Mouse (Mus musculus): ENCODE measurements around the gene Siglec1. TPM values are rescaled to one million over a fixed set of nuclear protein-coding genes. Genes with fewer than 3 reads are reported as not detected.

Gene Siglec1
- polyA plus RNA-seq, 2 experiments, result 0.70 to 0.93 TPM

DNA sequence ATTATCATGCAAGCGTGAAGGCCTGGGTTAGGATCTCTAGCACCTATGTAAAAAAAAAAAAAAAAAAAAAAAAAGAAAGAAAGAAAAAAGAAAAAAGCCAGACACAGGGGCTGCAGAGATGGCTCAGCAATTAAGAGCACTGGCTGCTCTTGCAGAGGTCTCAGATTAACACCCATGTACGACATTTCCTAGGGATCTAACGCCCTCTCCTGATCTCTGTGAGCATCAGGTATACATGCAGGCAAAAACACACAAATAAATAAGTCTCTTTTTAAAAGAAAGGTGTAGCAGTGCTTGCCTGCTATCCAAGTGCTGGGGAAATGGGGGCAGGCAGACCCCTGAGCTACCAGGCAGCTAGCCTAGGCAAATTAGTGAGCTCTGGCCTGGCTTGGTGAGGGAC is 15.0 kb upstream of the Siglec1 start:
- TF ChIP-seq EP300 (IDR thresholded peaks at IDR 0.05; ENCODE audit: low read depth) (no peak), CTCF (IDR thresholded peaks at IDR 0.05; ENCODE audit: low read depth) (no peak)
- H3K4me3 ChIP-seq (ENCODE audit: insufficient read depth in 1 of 2, low read depth in 2 of 2, low read length in 2 of 2), result no peak overlapping the region
- no peak for ATAC-seq (ENCODE audit: insufficient read depth)
- DNase-seq (ENCODE audit: low read depth in 3 of 3, low spot score in 3 of 3), result no peak
- no peaks in the 10 kb centered on the region for H3K27me3 ChIP-seq (ENCODE audit: control insufficient read depth, insufficient read depth, low read length)
- peaks cover 4 to 9% of the 10 kb centered on the region in 2 experiments for H3K4me1 ChIP-seq (replicated peaks; ENCODE audit: control insufficient read depth in 2 of 2, insufficient read depth in 2 of 2, low read length in 1 of 2)
- no peaks in the 10 kb centered on the region for H3K36me3 ChIP-seq (replicated peaks; ENCODE audit: control insufficient read depth, insufficient read depth, low read depth)
- H3K9me3 ChIP-seq (ENCODE audit: control insufficient read depth, low read length), result no peaks in the 10 kb centered on the region
- H3K4me2 ChIP-seq (ENCODE audit: low read depth), result no peak overlapping the region
- no peak overlapping the region for H3K9ac ChIP-seq (replicated peaks)
- WGBS (ENCODE audit: insufficient replicate concordance), result 37% methylated on average over 3 of the region's 3 CpGs
- H3K27ac ChIP-seq, result no peak overlapping the region

DNA sequence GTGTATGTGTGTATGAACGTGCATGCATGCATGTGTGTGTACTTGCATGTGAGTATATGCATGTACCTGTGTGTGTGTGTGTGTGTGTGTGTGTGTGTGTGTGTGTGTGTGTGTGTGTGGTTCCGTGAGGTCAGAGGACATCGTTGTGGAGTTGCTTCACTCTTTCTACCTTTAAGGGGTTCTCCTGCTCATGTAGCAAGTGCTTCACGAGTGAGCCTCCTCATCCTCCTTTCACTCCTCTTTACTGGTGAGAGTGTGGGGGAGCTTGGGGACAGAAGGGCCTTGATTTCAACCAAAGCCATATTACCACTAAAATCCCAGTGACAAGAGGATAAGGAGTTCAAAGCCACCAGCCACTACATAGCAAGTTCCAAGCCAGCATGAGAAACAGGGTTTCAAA is 10.5 kb upstream of the Siglec1 start:
- Histone ChIP-seq H3K27me3 (ENCODE audit: control insufficient read depth, insufficient read depth, low read length) (no peaks in the 10 kb centered on the region), H3K4me1 (replicated peaks; ENCODE audit: control insufficient read depth in 2 of 2, insufficient read depth in 2 of 2, low read length in 1 of 2) (peaks cover 17 to 20% of the 10 kb centered on the region in 2 experiments), H3K27ac (peak overlapping the region; percentile 96), H3K36me3 (replicated peaks; ENCODE audit: control insufficient read depth, insufficient read depth, low read depth) (no peaks in the 10 kb centered on the region), H3K4me3 (ENCODE audit: insufficient read depth in 1 of 2, low read depth in 2 of 2, low read length in 2 of 2) (no peak overlapping the region), H3K9me3 (ENCODE audit: control insufficient read depth, low read length) (no peaks in the 10 kb centered on the region), H3K4me2 (ENCODE audit: low read depth) (peak overlapping the region; percentile 67; the same call in 1 of the 2 replicates), H3K9ac (replicated peaks) (no peak overlapping the region)
- 70% methylated on average over 4 of the region's 4 CpGs for WGBS (ENCODE audit: insufficient replicate concordance)
- DNase-seq (ENCODE audit: low read depth in 3 of 3, low spot score in 3 of 3) (no peak), ATAC-seq (ENCODE audit: insufficient read depth) (no peak)
- TF ChIP-seq CTCF (IDR thresholded peaks at IDR 0.05; ENCODE audit: low read depth) (no peak), EP300 (IDR thresholded peaks at IDR 0.05; ENCODE audit: low read depth) (no peak)

DNA sequence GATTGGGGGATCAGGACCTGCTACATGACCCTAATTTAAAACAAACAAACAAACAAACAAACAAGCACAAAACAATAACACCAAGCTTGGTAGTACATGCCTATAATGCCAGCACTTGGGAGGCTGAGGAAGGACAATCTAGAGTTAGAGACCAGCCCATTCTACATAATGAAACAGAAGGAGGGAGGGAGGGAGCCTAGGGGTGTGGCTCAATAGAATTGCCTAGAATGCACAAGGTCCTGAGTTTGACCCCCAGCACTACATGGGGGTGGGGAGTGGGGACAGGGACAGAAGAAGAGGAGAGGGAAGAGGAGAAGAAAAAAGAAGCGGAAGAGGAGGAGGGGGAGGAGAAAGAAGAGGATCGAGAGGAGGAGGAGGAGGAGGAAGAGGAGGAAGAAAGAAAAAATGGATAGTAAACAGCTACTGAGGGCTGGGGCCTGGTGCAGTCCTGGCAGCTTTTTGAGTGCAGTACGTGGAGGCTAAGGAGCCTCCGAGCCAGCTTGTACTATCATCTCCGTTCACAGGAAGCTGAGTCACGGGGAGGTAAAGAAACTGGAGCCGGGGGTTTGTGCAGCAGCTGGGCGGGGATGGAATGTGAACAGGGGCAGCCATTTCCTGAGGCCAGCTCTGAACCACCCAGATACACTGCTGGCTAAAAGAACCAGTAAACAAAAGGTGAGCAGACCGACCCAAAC is 9.7 kb upstream of the Siglec1 start:
- 5% methylated on average over 9 of the region's 9 CpGs for WGBS (ENCODE audit: insufficient replicate concordance)
- TF ChIP-seq CTCF (IDR thresholded peaks at IDR 0.05; ENCODE audit: low read depth), result no peak
- peak; percentile 78 for TF ChIP-seq EP300 (IDR thresholded peaks at IDR 0.05; ENCODE audit: low read depth)
- peak overlapping the region; percentile 96 for H3K27ac ChIP-seq
- H3K27me3 ChIP-seq (ENCODE audit: control insufficient read depth, insufficient read depth, low read length), result no peaks in the 10 kb centered on the region
- H3K9ac ChIP-seq (replicated peaks), result peak overlapping the region; percentile 65
- H3K4me1 ChIP-seq (replicated peaks; ENCODE audit: control insufficient read depth in 2 of 2, insufficient read depth in 2 of 2, low read length in 1 of 2), result peaks cover 17 to 20% of the 10 kb centered on the region in 2 experiments
- H3K36me3 ChIP-seq (replicated peaks; ENCODE audit: control insufficient read depth, insufficient read depth, low read depth), result no peaks in the 10 kb centered on the region
- no peak overlapping the region for H3K4me3 ChIP-seq (ENCODE audit: insufficient read depth in 1 of 2, low read depth in 2 of 2, low read length in 2 of 2)
- no peaks in the 10 kb centered on the region for H3K9me3 ChIP-seq (ENCODE audit: control insufficient read depth, low read length)
- peak; percentile 63 to 75 (median 66) for DNase-seq (ENCODE audit: low read depth in 3 of 3, low spot score in 3 of 3)
- peak; percentile 95 for ATAC-seq (ENCODE audit: insufficient read depth)
- peak overlapping the region; percentile 67 for H3K4me2 ChIP-seq (ENCODE audit: low read depth)

DNA sequence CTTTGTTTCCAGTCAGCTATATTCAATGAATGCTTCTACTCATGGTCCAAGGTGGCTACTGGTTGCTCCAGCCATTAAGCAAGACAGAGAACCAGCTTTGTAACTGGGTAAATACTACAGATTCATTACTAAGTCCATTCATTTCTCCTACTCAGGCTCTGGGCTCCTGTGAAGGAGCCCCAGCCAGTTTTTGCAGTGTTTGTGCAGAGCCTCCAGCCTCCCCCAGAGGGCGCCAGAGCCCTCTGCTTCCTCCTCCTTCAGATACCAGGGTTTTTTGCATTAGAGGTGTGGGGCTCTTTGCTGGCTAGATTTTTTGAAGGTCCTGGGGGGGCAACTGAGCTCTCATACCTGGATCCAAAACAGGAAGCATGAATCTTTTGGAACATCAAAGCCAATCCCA is 8.3 kb upstream of the Siglec1 start:
- H3K4me1 ChIP-seq (replicated peaks; ENCODE audit: control insufficient read depth in 2 of 2, insufficient read depth in 2 of 2, low read length in 1 of 2), result peaks cover 17 to 20% of the 10 kb centered on the region in 2 experiments
- 0 out of 2 replicates have a peak, but pooled peaks have one; percentile 30 for ATAC-seq (ENCODE audit: insufficient read depth)

DNA sequence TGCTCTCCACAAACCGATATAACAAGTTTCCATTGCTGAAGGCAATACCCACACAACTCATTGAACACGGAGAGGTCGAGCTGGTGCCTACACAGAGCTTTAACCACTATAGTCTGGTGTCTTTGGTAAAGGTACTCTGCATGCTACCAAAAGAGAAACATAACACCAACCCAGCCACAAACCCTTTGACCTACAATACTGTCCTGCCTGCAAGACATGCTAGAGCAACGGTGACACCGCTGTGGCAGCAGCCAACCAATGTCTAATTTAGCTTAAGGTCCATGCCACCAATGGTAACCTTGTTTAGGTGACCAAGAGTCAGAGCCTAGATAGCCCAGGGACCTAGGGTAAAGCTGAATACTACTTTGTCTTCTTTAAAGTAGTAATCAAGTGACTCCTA is 7.0 kb upstream of the Siglec1 start:
- Histone ChIP-seq H3K4me3 (ENCODE audit: insufficient read depth in 1 of 2, low read depth in 2 of 2, low read length in 2 of 2) (no peak overlapping the region), H3K9me3 (ENCODE audit: control insufficient read depth, low read length) (no peaks in the 10 kb centered on the region), H3K27me3 (ENCODE audit: control insufficient read depth, insufficient read depth, low read length) (no peaks in the 10 kb centered on the region), H3K36me3 (replicated peaks; ENCODE audit: control insufficient read depth, insufficient read depth, low read depth) (no peaks in the 10 kb centered on the region), H3K4me2 (ENCODE audit: low read depth) (no peak overlapping the region), H3K4me1 (replicated peaks; ENCODE audit: control insufficient read depth in 2 of 2, insufficient read depth in 2 of 2, low read length in 1 of 2) (peaks cover 17 to 20% of the 10 kb centered on the region in 2 experiments), H3K9ac (replicated peaks) (no peak overlapping the region), H3K27ac (no peak overlapping the region)
- TF ChIP-seq EP300 (IDR thresholded peaks at IDR 0.05; ENCODE audit: low read depth) (no peak), CTCF (IDR thresholded peaks at IDR 0.05; ENCODE audit: low read depth) (no peak)
- 76% methylated on average over 5 of the region's 5 CpGs for WGBS (ENCODE audit: insufficient replicate concordance)
- no peak for ATAC-seq (ENCODE audit: insufficient read depth)
- no peak for DNase-seq (ENCODE audit: low read depth in 3 of 3, low spot score in 3 of 3)

More for the DNA sequence above, 8.3 kb upstream of the Siglec1 start:
- DNase-seq (ENCODE audit: low read depth in 3 of 3, low spot score in 3 of 3), result peak; percentile 57 to 68 (median 59)
- H3K4me3 ChIP-seq (ENCODE audit: insufficient read depth in 1 of 2, low read depth in 2 of 2, low read length in 2 of 2), result no peak overlapping the region
- TF ChIP-seq CTCF (IDR thresholded peaks at IDR 0.05; ENCODE audit: low read depth) (peak; percentile 96), EP300 (IDR thresholded peaks at IDR 0.05; ENCODE audit: low read depth) (0 out of 2 replicates have a peak, but pooled peaks have one; percentile 34)
- H3K4me2 ChIP-seq (ENCODE audit: low read depth), result no peak overlapping the region
- 0% methylated on average over 1 of the region's 1 CpGs for WGBS (ENCODE audit: insufficient replicate concordance)
- no peak overlapping the region for H3K9ac ChIP-seq (replicated peaks)
- no peaks in the 10 kb centered on the region for H3K36me3 ChIP-seq (replicated peaks; ENCODE audit: control insufficient read depth, insufficient read depth, low read depth)
- H3K27ac ChIP-seq, result no peak overlapping the region
- H3K9me3 ChIP-seq (ENCODE audit: control insufficient read depth, low read length), result no peaks in the 10 kb centered on the region
- H3K27me3 ChIP-seq (ENCODE audit: control insufficient read depth, insufficient read depth, low read length), result no peaks in the 10 kb centered on the region
